Mouse (Mus musculus) central nervous system, embryonic 18 days (tissue): ENCODE measurements around the gene Otop2. TPM values are rescaled to one million over a fixed set of nuclear protein-coding genes. Genes with fewer than 3 reads are reported as not detected.

Experiments
- polyA plus RNA-seq: library from polyadenylated mRNA; depleted of rRNA; stranded (reverse); fragments of >200 nt; gene quantifications from 2 replicates; pipeline ENCODE4 v1.2.3, GENCODE M21; 2012; rRNA removed

The Otop2 gene
- 0.07 and 0.16 TPM in 2 replicates for polyA plus RNA-seq

GRCm38 (mm10) chr11:115306863-115307262 lies at the start of gene Otop2:
Gene Otop2, plus strand, starts transcription at chr11:115307163.

GRCm38 (mm10) chr11:115267061-115267883 lies 39.7 kb upstream of the Otop2 start, which contains the start of gene Grin2c:
Gene Grin2c, minus strand, starts transcription at chr11:115267243.

GRCm38 (mm10) chr11:115276780-115277603 lies 30.0 kb upstream of the Otop2 start, which contains the start of gene Fdxr:
Gene Fdxr, minus strand, starts transcription at chr11:115277050.

GRCm38 (mm10) chr11:115297214-115297826 lies 9.6 kb upstream of the Otop2 start, which contains the start of gene Fads6:
Gene Fads6, minus strand, starts transcription at chr11:115297663.

GRCm38 (mm10) chr11:115321906-115322693 lies 15.1 kb downstream of the Otop2 start, which contains the start of gene Ush1g:
Gene Ush1g, minus strand, starts transcription at chr11:115322041.

GRCm38 (mm10) chr11:115334531-115334930 lies 27.6 kb downstream of the Otop2 start, which contains the start of gene Otop3:
Gene Otop3, plus strand, starts transcription at chr11:115334731.

GRCm38 (mm10) chr11:115367395-115367944 lies 60.5 kb downstream of the Otop2 start, which contains the start of gene Hid1:
Gene Hid1, minus strand, starts transcription at chr11:115367756.

Other genes with a start within 250 kb of the Otop2 start
- 0.04 TPM in 1 of 2 replicates, not detected in the other for gene Cd300e, start 245.0 kb upstream of the Otop2 start, polyA plus RNA-seq
- gene Rab37, start 215.7 kb upstream of the Otop2 start, polyA plus RNA-seq, result 0.79 and 0.87 TPM in 2 replicates
- 0.18 and 0.36 TPM in 2 replicates for gene Cd300lf, start 173.2 kb upstream of the Otop2 start, polyA plus RNA-seq
- 41.7 and 45.8 TPM in 2 replicates for gene Slc9a3r1, start 143.8 kb upstream of the Otop2 start, polyA plus RNA-seq
- gene Tmem104, start 119.7 kb upstream of the Otop2 start, polyA plus RNA-seq, result 5.5 and 7.7 TPM in 2 replicates
- gene Nat9, start 119.3 kb upstream of the Otop2 start, polyA plus RNA-seq, result 19.2 and 20.9 TPM in 2 replicates
- gene Grin2c, start 39.9 kb upstream of the Otop2 start, polyA plus RNA-seq, result 2.6 and 3.1 TPM in 2 replicates
- 31.3 and 33.1 TPM in 2 replicates for gene Fdxr, start 30.1 kb upstream of the Otop2 start, polyA plus RNA-seq
- 4.2 and 4.5 TPM in 2 replicates for gene Fads6, start 9.5 kb upstream of the Otop2 start, polyA plus RNA-seq
- gene Ush1g, start 14.9 kb downstream of the Otop2 start, polyA plus RNA-seq, result 0.06 and 0.13 TPM in 2 replicates
- gene Otop3, start 27.6 kb downstream of the Otop2 start, polyA plus RNA-seq, result 0.62 and 0.68 TPM in 2 replicates
- gene Hid1, start 60.6 kb downstream of the Otop2 start, polyA plus RNA-seq, result 56.4 and 69.3 TPM in 2 replicates
- 31.5 and 32.2 TPM in 2 replicates for gene Cdr2l, start 74.8 kb downstream of the Otop2 start, polyA plus RNA-seq
- 103 and 122 TPM in 2 replicates for gene Mrpl58, start 96.6 kb downstream of the Otop2 start, polyA plus RNA-seq
- 444 and 496 TPM in 2 replicates for gene Atp5h, start 112.8 kb downstream of the Otop2 start, polyA plus RNA-seq
- 49.7 and 50.7 TPM in 2 replicates for gene Kctd2, start 113.0 kb downstream of the Otop2 start, polyA plus RNA-seq
- 0.09 TPM in 1 of 2 replicates, not detected in the other for gene Trim80, start 133.4 kb downstream of the Otop2 start, polyA plus RNA-seq
- gene Slc16a5, start 155.3 kb downstream of the Otop2 start, polyA plus RNA-seq, result 0.10 TPM in 1 of 2 replicates, not detected in the other
- gene Armc7, start 168.5 kb downstream of the Otop2 start, polyA plus RNA-seq, result 9.9 and 10.3 TPM in 2 replicates
- 69.7 and 88.0 TPM in 2 replicates for gene Nt5c, start 184.7 kb downstream of the Otop2 start, polyA plus RNA-seq
- 1,339 and 1,384 TPM in 2 replicates for gene Jpt1, start 207.2 kb downstream of the Otop2 start, polyA plus RNA-seq
- gene Sumo2, start 229.1 kb downstream of the Otop2 start, polyA plus RNA-seq, result 630 and 633 TPM in 2 replicates